Mouse (Mus musculus) E14TG2a.4 (cell line): ENCODE measurements at regions not wholly inside any gene's neighbourhood (a gene's known extent, or its start where the extent isn't known, plus 50 kb on each side); places are given as distances from the start of the nearest gene placed in this dataset.

ENCODE experiments used
- H3K27me3 ChIP-seq: 2 replicates; pipeline ENCODE4 v1.6.1; 2014; ENCODE audit warnings: low read length, control low read depth; ENCODE audit not compliant: insufficient read depth
- H3K36me3 ChIP-seq: 2 replicates; pipeline ENCODE4 v1.6.1; 2014; ENCODE audit warnings: low read length, control low read depth; ENCODE audit not compliant: insufficient read depth
- H3K4me1 ChIP-seq: replicated peaks from 2 replicates; pipeline ENCODE4 v1.6.1; 2014; ENCODE audit warnings: low read depth, low read length, control low read depth
- H3K4me3 ChIP-seq: replicated peaks from 2 replicates; pipeline ENCODE4 v1.5.1; 2014; ENCODE audit warnings: mild to moderate bottlenecking, low read length
- H3K9me3 ChIP-seq: 2 replicates; pipeline ENCODE4 v1.6.1; 2014; ENCODE audit warnings: low read length, control low read depth
- CTCF ChIP-seq: conservative IDR thresholded peaks from 2 replicates; pipeline ENCODE4 v1.5.1; 2014; ENCODE audit warnings: low read length
- NANOG ChIP-seq: IDR thresholded peaks from 2 replicates; pipeline ENCODE4 v1.6.1; 2014; ENCODE audit warnings: borderline replicate concordance, low read length, mixed read lengths
- POU5F1 ChIP-seq: IDR thresholded peaks from 2 replicates; pipeline ENCODE4 v1.6.1; 2014; ENCODE audit warnings: low read length, borderline replicate concordance

DNA sequence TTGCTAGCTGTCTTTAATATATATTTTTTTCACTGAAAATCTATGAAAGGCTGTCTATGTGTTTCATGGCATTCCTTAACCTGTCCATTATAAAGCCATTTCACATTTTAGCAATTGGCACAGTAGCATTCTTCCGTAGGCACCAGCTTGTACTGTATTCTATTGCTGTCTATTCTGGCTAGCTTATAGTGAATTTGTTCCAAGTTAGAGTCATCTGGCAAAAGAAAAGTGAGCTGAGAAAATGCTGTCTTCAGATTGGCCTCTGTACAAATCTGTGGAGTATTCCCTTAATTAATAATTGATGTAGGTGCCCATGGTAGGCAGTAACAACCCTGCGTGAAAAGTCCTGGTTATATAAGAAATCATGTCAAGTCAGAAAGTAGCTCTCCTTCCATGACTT is 304.3 kb downstream of the Slc16a7 start:
- TF ChIP-seq POU5F1 (no peak), NANOG (no peak), CTCF (no peak)
- no peak overlapping the region for H3K4me3 ChIP-seq

DNA sequence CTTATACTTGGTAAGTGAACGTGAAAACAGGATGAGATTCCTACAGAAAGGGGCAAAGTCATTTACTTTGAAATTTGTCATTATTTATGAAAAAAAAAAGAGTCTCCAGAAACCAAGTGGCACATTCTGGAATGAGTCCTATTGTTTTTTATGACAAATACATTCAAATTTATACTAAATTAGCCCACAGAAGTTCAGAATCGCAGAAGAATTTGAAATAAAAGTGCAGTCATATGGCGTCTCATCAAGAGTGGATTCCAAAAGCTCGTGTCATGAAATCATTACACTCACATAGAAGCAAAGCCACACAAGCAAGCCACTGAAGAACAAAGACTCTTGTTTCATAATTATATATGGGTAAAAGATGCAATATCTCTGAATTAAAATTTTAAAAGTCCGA is 316.9 kb downstream of the Slc16a7 start:
- Histone ChIP-seq H3K27me3 (no peaks in the 10 kb centered on the region), H3K9me3 (no peaks in the 10 kb centered on the region), H3K4me1 (no peaks in the 10 kb centered on the region), H3K36me3 (no peaks in the 10 kb centered on the region), H3K4me3 (no peak overlapping the region)
- TF ChIP-seq POU5F1 (no peak), NANOG (no peak), CTCF (no peak)

More for the DNA sequence above, 304.3 kb downstream of the Slc16a7 start:
- Histone ChIP-seq H3K36me3 (no peaks in the 10 kb centered on the region), H3K9me3 (no peaks in the 10 kb centered on the region), H3K27me3 (no peaks in the 10 kb centered on the region), H3K4me1 (no peaks in the 10 kb centered on the region)

DNA sequence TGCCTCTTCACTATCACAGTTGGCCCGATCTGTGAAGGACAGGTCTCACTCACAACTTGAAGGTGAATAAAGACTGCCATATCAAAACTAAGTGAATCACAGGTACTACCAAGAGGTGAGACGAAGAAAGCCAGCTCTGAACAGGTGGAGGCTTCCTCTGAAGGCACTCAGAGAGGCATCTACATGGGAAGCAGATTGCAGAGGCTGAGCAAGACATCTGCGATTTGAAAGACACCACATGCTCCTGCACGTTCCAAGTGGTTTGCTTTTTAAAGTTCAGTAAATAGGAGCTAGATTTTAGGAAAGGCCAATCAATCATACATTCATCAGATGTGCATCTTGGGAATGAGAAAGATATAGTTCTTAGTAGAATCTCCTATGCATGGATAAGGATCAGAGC is 319.0 kb downstream of the Slc16a7 start:
- TF ChIP-seq POU5F1 (no peak), NANOG (no peak), CTCF (no peak)
- no peaks in the 10 kb centered on the region for H3K27me3 ChIP-seq
- H3K9me3 ChIP-seq, result no peaks in the 10 kb centered on the region
- no peak overlapping the region for H3K4me3 ChIP-seq
- H3K36me3 ChIP-seq, result no peaks in the 10 kb centered on the region
- H3K4me1 ChIP-seq, result no peaks in the 10 kb centered on the region

DNA sequence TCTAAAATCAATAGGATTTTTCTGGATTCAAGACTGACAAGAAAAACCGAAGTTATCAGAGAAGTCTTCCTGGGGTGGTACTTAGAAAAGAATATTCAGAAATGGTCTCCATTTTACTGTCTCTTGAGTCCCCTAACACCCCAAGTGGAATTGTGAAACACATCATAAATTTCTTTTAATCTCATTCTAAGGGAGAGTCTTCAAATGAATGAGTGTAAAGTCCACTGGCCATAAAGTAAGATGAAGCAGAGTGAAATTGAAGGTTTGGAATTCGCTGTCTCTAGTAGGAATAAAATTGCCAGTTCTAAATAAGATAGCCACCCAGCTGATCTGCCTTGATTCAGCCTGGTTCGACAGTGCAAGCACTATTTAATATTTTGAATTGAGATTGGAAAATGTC is 350.0 kb downstream of the Slc16a7 start:
- no peak for TF ChIP-seq POU5F1
- no peak for TF ChIP-seq CTCF
- no peak for TF ChIP-seq NANOG
- no peaks in the 10 kb centered on the region for H3K9me3 ChIP-seq
- no peaks in the 10 kb centered on the region for H3K36me3 ChIP-seq
- no peak overlapping the region for H3K4me3 ChIP-seq
- H3K27me3 ChIP-seq, result no peaks in the 10 kb centered on the region
- H3K4me1 ChIP-seq, result no peaks in the 10 kb centered on the region

DNA sequence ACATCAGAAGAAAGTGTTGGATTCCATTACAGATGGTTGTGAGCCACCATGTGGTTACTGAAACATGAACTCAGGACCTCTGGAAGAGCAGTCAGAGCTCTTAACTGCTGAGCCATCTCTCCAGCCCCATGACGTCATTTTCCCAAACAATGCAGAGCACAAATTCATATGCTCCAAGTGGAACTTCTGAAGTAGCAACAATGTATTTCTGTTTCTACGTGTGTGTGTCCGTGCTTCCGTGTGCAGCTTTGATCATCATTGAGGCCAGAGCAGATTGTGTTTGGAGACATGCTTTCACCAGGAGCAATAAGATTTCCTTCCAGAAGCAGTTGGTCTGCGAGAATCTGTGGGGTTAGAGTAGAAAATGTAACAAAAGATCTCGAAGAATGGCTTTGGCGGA is 353.6 kb downstream of the Slc16a7 start:
- Histone ChIP-seq H3K4me1 (no peaks in the 10 kb centered on the region), H3K36me3 (no peaks in the 10 kb centered on the region), H3K27me3 (no peaks in the 10 kb centered on the region), H3K9me3 (no peaks in the 10 kb centered on the region), H3K4me3 (no peak overlapping the region)
- TF ChIP-seq POU5F1 (no peak), NANOG (no peak)

DNA sequence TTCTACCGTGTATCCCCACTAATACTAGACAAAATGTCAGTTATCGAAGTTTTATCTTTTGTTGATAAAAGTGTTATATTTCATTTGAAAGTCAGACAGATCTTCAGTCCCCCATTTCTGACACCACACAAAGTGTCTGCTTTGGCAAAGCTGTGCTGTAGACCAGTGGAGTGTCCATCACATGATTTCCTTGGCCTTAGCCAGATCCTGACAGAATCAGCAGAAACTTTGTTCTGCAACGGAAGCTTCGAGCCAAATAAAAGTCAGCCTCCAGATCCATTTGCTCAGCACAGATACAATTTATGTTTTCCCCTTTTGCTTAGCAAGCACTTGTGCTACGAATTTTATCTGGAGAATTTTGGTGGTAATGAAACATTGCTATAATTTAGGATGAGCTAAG is 360.9 kb downstream of the Slc16a7 start:
- Histone ChIP-seq H3K9me3 (no peaks in the 10 kb centered on the region), H3K4me3 (no peak overlapping the region), H3K27me3 (no peaks in the 10 kb centered on the region), H3K4me1 (no peaks in the 10 kb centered on the region), H3K36me3 (no peaks in the 10 kb centered on the region)
- TF ChIP-seq CTCF (no peak), POU5F1 (no peak), NANOG (no peak)

DNA sequence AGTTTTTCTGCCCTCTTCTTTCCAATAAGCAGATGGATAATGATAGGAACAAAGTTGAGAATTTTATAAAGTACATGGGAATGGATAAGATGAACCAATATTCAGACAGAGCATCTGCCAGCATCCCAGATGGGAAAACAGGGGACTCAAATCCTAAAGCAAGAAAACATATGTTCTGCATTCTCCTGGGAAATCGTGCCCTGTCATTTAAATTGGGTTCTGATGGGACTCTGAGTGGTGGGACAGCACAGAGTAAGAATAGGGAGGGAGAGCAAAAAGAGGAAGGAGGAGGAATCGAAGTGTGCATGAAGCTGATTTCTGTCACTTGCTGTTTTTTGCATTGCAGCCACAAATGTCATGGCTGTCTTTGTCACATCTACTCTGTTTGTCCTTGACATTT is 362.4 kb downstream of the Slc16a7 start:
- no peak overlapping the region for H3K4me3 ChIP-seq
- no peaks in the 10 kb centered on the region for H3K9me3 ChIP-seq
- H3K27me3 ChIP-seq, result no peaks in the 10 kb centered on the region
- H3K4me1 ChIP-seq, result no peaks in the 10 kb centered on the region
- no peaks in the 10 kb centered on the region for H3K36me3 ChIP-seq
- TF ChIP-seq CTCF (no peak), POU5F1 (no peak), NANOG (no peak)
